Mouse (Mus musculus) liver, embryonic 15.5 days (tissue): ENCODE results near the gene Cmss1. TPM values are rescaled to one million over a fixed set of nuclear protein-coding genes. Genes with fewer than 3 reads are reported as not detected.

Source experiments
- ATAC-seq: fragments of 200-750 bp; cut with Nextera tagmentation; 2 replicates; pipeline ENCODE4 v1.8.0; 2017; ENCODE audit warnings: moderate number of reproducible peaks, mild to moderate bottlenecking, moderate library complexity; ENCODE audit not compliant: insufficient read depth
- H3K27ac ChIP-seq: fragments of 300-500 bp; sonication (generic); replicated peaks from 2 replicates; pipeline ENCODE4 v1.5.1; 2015; ENCODE audit warnings: mild to moderate bottlenecking, inconsistent platforms
- H3K27me3 ChIP-seq: fragments of 300-500 bp; sonication (generic); 2 replicates; pipeline ENCODE4 v1.6.1; 2015; ENCODE audit warnings: mild to moderate bottlenecking, inconsistent platforms
- H3K36me3 ChIP-seq: fragments of 300-500 bp; sonication (generic); replicated peaks from 2 replicates; pipeline ENCODE4 v1.6.1; 2015; ENCODE audit warnings: moderate library complexity, mild to moderate bottlenecking, inconsistent platforms
- H3K4me1 ChIP-seq: fragments of 300-500 bp; sonication (generic); replicated peaks from 2 replicates; pipeline ENCODE4 v1.6.1; 2015; ENCODE audit warnings: inconsistent platforms
- H3K4me2 ChIP-seq: fragments of 300-500 bp; sonication (generic); 2 replicates; pipeline ENCODE4 v1.6.1; 2015; ENCODE audit warnings: moderate library complexity, mild to moderate bottlenecking, inconsistent platforms
- H3K4me3 ChIP-seq: fragments of 300-500 bp; sonication (generic); replicated peaks from 2 replicates; pipeline ENCODE4 v1.5.1; 2015; ENCODE audit warnings: mild to moderate bottlenecking, inconsistent platforms
- H3K9ac ChIP-seq: fragments of 300-500 bp; sonication (generic); 2 replicates; pipeline ENCODE4 v1.6.1; 2015; ENCODE audit warnings: moderate library complexity, mild to moderate bottlenecking, inconsistent platforms
- H3K9me3 ChIP-seq: fragments of 300-500 bp; sonication (generic); replicated peaks from 2 replicates; pipeline ENCODE4 v1.6.1; 2016; ENCODE audit warnings: inconsistent platforms
- WGBS: fragments of 180-500 bp; shearing (Covaris S2); methylation state at CpG from one replicate; pipeline ENCODE4 v1.1.7; 2015; ENCODE audit warnings: mixed read lengths; ENCODE audit not compliant: insufficient replicate concordance; 5-methylcytosine and 5-hydroxymethylcytosine counted together
- polyA plus RNA-seq: library from polyadenylated mRNA; unstranded; fragments of >200 nt; fragmentation: Nextera tagmentation; extraction: Ambion mirVana; gene quantifications from 2 replicates; pipeline ENCODE4 v1.2.1, GENCODE M21; 2015

Cmss1 gene
- polyA plus RNA-seq, 1 experiment from 2014 or later, result 22.7 TPM

DNA sequence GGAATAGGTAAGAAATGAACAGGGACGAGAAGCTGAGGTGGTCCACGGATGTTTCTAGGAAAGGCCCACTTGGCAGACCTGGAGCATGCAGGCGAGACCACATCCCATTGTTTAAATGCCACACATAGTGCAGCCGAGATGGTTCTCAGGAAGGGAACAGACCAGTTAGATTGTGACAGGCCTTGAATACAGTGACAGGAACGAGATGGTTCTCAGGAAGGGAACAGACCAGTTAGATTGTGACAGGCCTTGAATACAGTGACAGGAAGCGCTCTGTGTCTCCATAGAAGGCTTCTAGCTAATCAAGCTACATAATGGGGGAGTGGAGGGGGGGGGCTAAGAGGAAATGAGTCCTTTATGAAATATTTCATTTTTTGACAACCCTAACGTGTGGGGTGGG, 26.6 kb downstream of the Cmss1 start:
- no peaks in the 10 kb centered on the region for H3K9me3 ChIP-seq
- H3K27ac ChIP-seq, result no peak overlapping the region
- no peak overlapping the region for H3K4me3 ChIP-seq
- no peak for ATAC-seq
- no peak overlapping the region for H3K9ac ChIP-seq
- WGBS, result 37% methylated on average over 7 of the region's 7 CpGs
- H3K36me3 ChIP-seq, result no peaks in the 10 kb centered on the region
- no peaks in the 10 kb centered on the region for H3K4me1 ChIP-seq
- H3K4me2 ChIP-seq, result no peak overlapping the region
- no peaks in the 10 kb centered on the region for H3K27me3 ChIP-seq

DNA sequence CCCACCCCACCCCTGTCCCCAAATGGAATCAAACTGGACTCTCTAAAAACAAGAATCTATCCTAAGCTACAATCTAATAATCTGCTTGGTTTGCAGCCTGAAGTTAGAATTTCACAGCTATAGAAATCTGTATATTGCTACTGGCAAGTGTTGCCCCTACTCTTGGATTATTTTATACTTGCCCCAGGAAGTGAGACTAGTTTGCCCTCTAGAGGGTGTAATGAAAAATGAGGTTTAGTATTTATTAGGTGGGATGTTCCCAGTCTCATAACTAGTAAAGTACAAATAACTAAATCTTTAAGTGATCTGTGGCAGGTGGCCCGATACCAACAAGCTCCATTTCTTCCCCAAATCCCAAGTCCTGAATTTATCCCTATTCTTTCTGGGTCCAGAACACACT, 29.1 kb downstream of the Cmss1 start:
- H3K4me2 ChIP-seq, result no peak overlapping the region
- no peaks in the 10 kb centered on the region for H3K4me1 ChIP-seq
- H3K4me3 ChIP-seq, result no peak overlapping the region
- H3K27me3 ChIP-seq, result no peaks in the 10 kb centered on the region
- H3K36me3 ChIP-seq, result no peaks in the 10 kb centered on the region
- ATAC-seq, result no peak
- no peak overlapping the region for H3K9ac ChIP-seq
- no peaks in the 10 kb centered on the region for H3K9me3 ChIP-seq
- 81% methylated on average over 1 of the region's 1 CpGs for WGBS
- H3K27ac ChIP-seq, result no peak overlapping the region

DNA sequence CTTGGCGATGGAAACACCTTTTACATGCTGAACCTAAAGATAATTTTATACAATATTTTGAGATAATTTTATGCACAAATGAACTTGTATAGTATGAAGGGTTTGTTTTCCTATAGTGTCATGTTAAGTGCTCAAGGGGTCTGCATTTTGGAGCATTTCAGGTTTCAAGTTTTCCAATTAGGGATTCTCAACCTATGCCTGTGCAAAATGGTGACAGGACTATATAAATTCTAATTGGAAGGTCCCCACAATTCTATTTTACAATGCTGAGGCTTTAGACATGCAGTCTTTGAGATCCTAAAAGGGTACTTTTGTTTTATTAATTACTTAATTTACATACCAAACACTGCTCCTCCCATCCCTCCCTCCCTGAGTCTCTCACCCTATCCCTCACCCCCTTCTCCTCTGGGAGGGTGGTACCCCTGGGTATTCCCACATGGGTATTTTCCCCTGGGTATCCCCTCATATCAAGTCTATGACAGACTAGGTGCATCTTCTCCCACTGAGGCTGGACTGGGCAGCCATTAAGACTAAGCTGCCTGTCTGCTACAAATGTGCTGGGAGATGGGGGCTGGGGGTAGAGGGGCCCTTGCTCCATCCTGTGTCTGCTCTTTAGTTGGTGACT, 30.8 kb downstream of the Cmss1 start:
- H3K9ac ChIP-seq, result no peak overlapping the region
- no peaks in the 10 kb centered on the region for H3K4me1 ChIP-seq
- no peaks in the 10 kb centered on the region for H3K9me3 ChIP-seq
- WGBS, result 71% methylated on average over 1 of the region's 1 CpGs
- no peak overlapping the region for H3K27ac ChIP-seq
- H3K36me3 ChIP-seq, result no peaks in the 10 kb centered on the region
- no peak overlapping the region for H3K4me3 ChIP-seq
- ATAC-seq, result no peak
- H3K4me2 ChIP-seq, result no peak overlapping the region
- no peaks in the 10 kb centered on the region for H3K27me3 ChIP-seq

DNA sequence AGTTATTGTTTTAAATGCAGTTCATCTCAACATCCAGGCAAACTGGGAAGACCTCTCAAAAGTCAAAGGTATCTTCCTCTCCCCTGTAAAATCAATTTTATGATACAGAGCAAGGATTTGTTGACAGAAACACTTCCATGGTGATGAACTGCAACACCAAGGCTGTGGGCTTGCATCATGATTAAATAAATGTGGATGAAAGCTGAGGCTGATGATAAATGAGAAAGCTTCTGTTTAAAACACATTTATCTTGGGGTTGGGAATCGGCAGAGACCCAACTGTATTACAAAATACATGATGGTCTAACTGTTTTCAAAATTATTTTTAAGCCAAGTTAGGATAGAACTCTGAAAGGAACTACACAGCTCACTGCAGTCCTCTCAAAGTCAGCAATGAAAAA, 32.8 kb downstream of the Cmss1 start:
- Histone ChIP-seq H3K4me2 (no peak overlapping the region), H3K9ac (no peak overlapping the region)
- ATAC-seq, result no peak

DNA sequence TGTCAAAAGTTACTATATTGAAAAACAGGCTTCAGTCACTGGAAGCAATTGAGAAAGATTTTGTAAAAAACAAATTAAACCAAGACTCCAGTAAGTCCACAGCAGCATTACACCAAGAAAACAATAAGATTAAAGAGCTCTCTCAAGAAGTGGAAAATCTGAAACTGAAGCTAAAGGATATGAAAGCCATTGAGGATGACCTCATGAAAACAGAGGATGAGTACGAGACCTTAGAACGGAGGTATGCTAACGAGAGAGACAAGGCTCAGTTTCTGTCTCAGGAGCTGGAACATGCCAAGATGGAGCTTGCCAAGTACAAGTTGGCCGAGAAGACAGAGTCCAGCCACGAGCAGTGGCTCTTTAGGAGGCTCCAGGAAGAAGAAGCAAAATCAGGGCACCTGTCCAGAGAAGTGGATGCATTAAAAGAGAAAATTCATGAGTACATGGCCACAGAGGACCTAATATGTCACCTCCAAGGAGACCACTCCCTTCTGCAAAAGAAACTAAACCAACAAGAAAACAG, 35.8 kb downstream of the Cmss1 start:
- no peak overlapping the region for H3K4me2 ChIP-seq
- H3K27me3 ChIP-seq, result no peaks in the 10 kb centered on the region
- H3K9ac ChIP-seq, result no peak overlapping the region
- no peaks in the 10 kb centered on the region for H3K36me3 ChIP-seq
- ATAC-seq, result no peak
- H3K4me3 ChIP-seq, result no peak overlapping the region
- WGBS, result 87% methylated on average over 5 of the region's 5 CpGs
- H3K4me1 ChIP-seq, result no peaks in the 10 kb centered on the region
- no peak overlapping the region for H3K27ac ChIP-seq
- no peaks in the 10 kb centered on the region for H3K9me3 ChIP-seq

More for the DNA sequence above, 32.8 kb downstream of the Cmss1 start:
- H3K27me3 ChIP-seq, result no peaks in the 10 kb centered on the region
- no peak overlapping the region for H3K4me3 ChIP-seq
- H3K27ac ChIP-seq, result no peak overlapping the region
- H3K9me3 ChIP-seq, result no peaks in the 10 kb centered on the region
- WGBS, result 49% methylated on average over 1 of the region's 1 CpGs
- H3K36me3 ChIP-seq, result no peaks in the 10 kb centered on the region
- H3K4me1 ChIP-seq, result no peaks in the 10 kb centered on the region

DNA sequence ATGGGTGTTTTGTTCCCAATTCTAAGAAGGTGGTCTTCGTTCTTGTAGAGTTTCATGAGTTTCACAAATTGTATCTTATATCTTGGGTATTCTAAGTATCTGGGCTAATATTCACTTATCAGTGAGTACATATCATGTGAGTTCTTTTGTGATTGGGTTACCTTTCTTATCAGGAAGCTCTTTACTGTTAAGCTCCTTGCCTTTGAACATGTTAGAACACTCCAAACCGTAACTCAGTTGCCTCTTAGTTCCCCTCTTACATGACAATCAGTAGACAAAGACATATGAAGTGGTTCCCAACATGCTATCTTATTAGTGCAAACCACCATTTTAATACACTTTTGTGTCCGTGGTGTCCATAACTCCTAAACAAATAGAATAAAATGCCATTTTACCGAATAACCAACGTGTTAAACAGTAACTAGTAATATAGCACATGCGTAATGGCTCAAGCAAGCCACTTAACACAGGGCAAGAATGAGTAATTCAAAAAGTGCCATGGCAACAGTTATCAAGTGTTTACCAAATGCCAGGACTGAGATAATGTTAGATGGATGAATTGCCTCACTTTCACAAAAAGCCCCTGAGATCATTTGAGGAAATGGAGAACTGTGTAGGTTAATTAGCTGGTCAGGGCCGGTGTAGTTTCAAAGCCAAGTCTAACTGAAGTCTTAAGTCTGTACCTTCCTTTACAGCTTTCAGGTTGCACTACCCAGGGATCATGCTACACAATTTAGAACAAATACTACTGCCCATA, 37.8 kb downstream of the Cmss1 start:
- H3K27ac ChIP-seq, result no peak overlapping the region
- no peak for ATAC-seq
- no peaks in the 10 kb centered on the region for H3K9me3 ChIP-seq
- no peaks in the 10 kb centered on the region for H3K4me1 ChIP-seq
- no peaks in the 10 kb centered on the region for H3K36me3 ChIP-seq
- no peak overlapping the region for H3K4me2 ChIP-seq
- 71% methylated on average over 7 of the region's 7 CpGs for WGBS
- no peak overlapping the region for H3K4me3 ChIP-seq
- no peaks in the 10 kb centered on the region for H3K27me3 ChIP-seq
- H3K9ac ChIP-seq, result no peak overlapping the region

DNA sequence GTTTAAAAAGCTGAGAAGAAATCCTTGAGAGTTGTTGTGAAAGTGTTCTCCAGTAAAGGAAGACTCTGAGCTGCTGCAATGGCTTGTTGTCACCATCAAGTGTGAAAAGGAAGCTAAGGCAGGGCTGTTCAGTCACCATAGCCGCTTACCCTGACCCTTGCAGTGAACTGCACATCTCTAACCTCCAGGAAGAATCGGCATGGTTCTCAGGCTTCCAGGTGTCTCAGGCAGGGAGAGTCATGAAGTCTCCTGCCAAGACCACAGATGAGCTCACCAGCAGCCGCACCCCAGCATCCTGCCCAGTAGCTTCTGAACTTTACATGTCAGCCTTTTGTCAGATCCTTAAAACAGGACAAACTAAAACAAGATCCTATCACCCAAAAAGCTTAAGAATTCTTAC, 40.4 kb downstream of the Cmss1 start:
- no peak overlapping the region for H3K9ac ChIP-seq
- H3K27ac ChIP-seq, result no peak overlapping the region
- no peak overlapping the region for H3K4me3 ChIP-seq
- 72% methylated on average over 3 of the region's 3 CpGs for WGBS
- H3K36me3 ChIP-seq, result no peaks in the 10 kb centered on the region
- no peak for ATAC-seq
- no peaks in the 10 kb centered on the region for H3K27me3 ChIP-seq
- no peaks in the 10 kb centered on the region for H3K9me3 ChIP-seq
- no peak overlapping the region for H3K4me2 ChIP-seq
- no peaks in the 10 kb centered on the region for H3K4me1 ChIP-seq

DNA sequence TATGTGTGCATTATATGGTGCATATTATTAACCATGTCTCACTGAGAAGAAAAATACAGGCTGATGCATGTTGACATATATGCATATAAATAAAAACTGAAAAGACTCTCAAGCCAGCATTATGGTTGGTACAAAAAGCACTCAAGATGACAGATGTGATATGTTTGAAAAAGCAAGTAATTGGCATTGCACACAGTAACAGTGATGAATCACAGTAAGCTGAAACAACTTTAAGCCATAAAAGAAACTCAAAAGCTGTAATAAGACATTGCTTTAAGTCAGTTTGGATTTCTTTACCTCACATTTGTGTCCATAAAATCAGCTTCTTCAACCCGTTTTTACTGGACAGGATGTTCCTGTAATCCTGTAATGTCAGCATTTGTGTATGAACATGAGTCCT, 41.9 kb downstream of the Cmss1 start:
- H3K9ac ChIP-seq, result no peak overlapping the region
- 44% methylated on average over 1 of the region's 1 CpGs for whole genome bisulfite sequencing

DNA sequence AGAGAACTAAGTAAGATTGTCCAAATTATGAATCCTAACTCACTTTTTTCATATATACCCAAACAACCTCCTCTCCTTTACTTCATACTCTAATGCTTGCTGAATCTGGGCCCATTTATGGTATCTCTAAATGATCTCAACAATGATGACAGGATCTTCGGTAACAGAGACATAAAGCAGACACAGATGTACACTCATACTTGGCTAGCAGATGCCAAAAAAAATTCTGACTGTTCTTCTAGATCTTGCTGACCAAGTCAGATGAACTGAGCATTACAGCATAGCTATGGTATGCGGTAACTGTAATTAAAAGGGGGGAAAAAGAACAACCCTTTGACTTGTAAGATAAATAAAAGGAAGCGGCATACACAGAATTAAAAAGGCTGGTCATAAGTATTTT, 43.2 kb downstream of the Cmss1 start:
- H3K9me3 ChIP-seq, result no peaks in the 10 kb centered on the region
- H3K36me3 ChIP-seq, result no peaks in the 10 kb centered on the region
- H3K27me3 ChIP-seq, result no peaks in the 10 kb centered on the region
- no peak for ATAC-seq
- no peaks in the 10 kb centered on the region for H3K4me1 ChIP-seq
- no peak overlapping the region for H3K27ac ChIP-seq
- 72% methylated on average over 3 of the region's 3 CpGs for WGBS
- no peak overlapping the region for H3K9ac ChIP-seq
- no peak overlapping the region for H3K4me3 ChIP-seq
- no peak overlapping the region for H3K4me2 ChIP-seq

More for the DNA sequence above, 41.9 kb downstream of the Cmss1 start:
- no peaks in the 10 kb centered on the region for H3K27me3 ChIP-seq
- H3K9me3 ChIP-seq, result no peaks in the 10 kb centered on the region
- no peak overlapping the region for H3K27ac ChIP-seq
- H3K4me3 ChIP-seq, result no peak overlapping the region
- H3K4me2 ChIP-seq, result no peak overlapping the region
- ATAC-seq, result no peak
- no peaks in the 10 kb centered on the region for H3K36me3 ChIP-seq
- no peaks in the 10 kb centered on the region for H3K4me1 ChIP-seq

DNA sequence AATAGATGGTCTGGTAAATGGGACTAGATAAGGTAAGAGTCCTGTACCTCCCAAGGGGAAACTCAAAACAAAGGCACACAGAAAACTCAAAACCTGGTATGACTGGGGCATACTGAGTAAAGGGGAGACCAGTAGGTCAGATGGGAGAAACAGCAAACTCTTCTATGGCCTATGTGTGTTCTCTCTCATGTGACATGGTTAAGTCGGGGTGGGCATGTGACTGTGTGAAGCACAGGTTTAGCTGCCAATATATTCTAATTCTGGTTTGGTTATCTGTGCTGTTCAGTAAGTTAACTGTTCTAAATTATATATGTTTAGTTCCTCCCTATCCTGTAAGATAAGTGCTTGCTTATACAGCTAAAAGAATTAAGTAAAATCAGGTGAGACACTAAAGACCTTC, 46.5 kb downstream of the Cmss1 start:
- no peaks in the 10 kb centered on the region for H3K9me3 ChIP-seq
- 74% methylated on average over 1 of the region's 1 CpGs for WGBS
- H3K36me3 ChIP-seq, result no peaks in the 10 kb centered on the region
- H3K9ac ChIP-seq, result no peak overlapping the region
- H3K27ac ChIP-seq, result no peak overlapping the region
- H3K4me1 ChIP-seq, result no peaks in the 10 kb centered on the region
- no peak overlapping the region for H3K4me3 ChIP-seq
- no peak for ATAC-seq
- H3K27me3 ChIP-seq, result no peaks in the 10 kb centered on the region
- no peak overlapping the region for H3K4me2 ChIP-seq

DNA sequence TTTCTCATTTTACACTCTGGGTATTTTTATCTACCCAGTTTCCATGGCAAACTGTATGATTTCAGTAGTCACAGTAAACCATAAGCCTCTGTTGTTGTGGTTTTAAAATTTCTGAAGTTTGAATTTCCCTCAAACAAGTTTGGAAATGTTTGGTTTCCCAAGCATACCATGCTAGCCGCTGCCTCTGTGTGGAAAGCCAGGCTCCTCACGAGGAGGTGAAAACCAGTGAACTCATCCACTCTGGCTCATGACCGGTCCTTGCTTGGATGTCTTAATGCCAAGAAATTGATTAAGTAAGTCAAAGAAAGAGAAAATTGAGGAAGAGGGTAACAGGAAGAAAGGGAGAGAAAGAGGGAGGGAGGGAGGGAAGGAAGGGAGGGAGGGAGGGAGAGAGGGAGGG, 48.4 kb downstream of the Cmss1 start:
- Histone ChIP-seq H3K9ac (no peak overlapping the region), H3K27ac (no peak overlapping the region), H3K4me3 (no peak overlapping the region), H3K4me2 (no peak overlapping the region), H3K27me3 (no peaks in the 10 kb centered on the region), H3K4me1 (no peaks in the 10 kb centered on the region), H3K36me3 (no peaks in the 10 kb centered on the region), H3K9me3 (no peaks in the 10 kb centered on the region)
- WGBS, result 60% methylated on average over 3 of the region's 3 CpGs
- ATAC-seq, result no peak
